Mouse (Mus musculus) MEL (cell line): Measurements from ENCODE around the gene Ovol3. TPM values are rescaled to one million over a fixed set of nuclear protein-coding genes. Genes with fewer than 3 reads are reported as not detected.

Experiments
- DNase-seq: peaks from one replicate; pipeline ENCODE4 v3.0.0; 2011; ENCODE audit warnings: low read depth, low spot score
- H3K27ac ChIP-seq: 2 replicates; pipeline ENCODE4 v1.5.1; 2012; ENCODE audit warnings: low read depth, mild to moderate bottlenecking, control low read depth, low read length, moderate library complexity; ENCODE audit not compliant: control insufficient read depth
- H3K27me3 ChIP-seq, 2 experiments: fragments of 150-350 bp in 1 of 2; sonication (generic) in 1 of 2; 2 replicates each; pipeline ENCODE4 v1.6.1; 2012; ENCODE audit warnings: low read length in 2 of 2, mild to moderate bottlenecking in 2 of 2, improper control_type of control experiment in 1 of 2, moderate library complexity in 1 of 2; ENCODE audit not compliant: insufficient read depth in 2 of 2, control insufficient read depth in 1 of 2
- H3K36me3 ChIP-seq, 2 experiments: 2 replicates each; pipeline ENCODE4 v1.6.1; 2012 to 2014; ENCODE audit warnings: low read length in 2 of 2, improper control_type of control experiment in 1 of 2, inconsistent platforms in 1 of 2, mild to moderate bottlenecking in 1 of 2; ENCODE audit not compliant: insufficient read depth in 2 of 2, control insufficient read depth in 1 of 2
- H3K4me1 ChIP-seq, 2 experiments: fragments of 150-350 bp in 1 of 2; sonication (generic) in 1 of 2; 2 replicates each; pipeline ENCODE4 v1.6.1; 2012; ENCODE audit warnings: low read length in 2 of 2, improper control_type of control experiment in 1 of 2, mild to moderate bottlenecking in 1 of 2; ENCODE audit not compliant: insufficient read depth in 2 of 2, control insufficient read depth in 1 of 2
- H3K4me3 ChIP-seq, 2 experiments: fragments of 150-350 bp in 1 of 2; sonication (generic) in 1 of 2; 2 replicates each; pipeline ENCODE4 v1.5.1; 2012; ENCODE audit warnings: low read depth in 2 of 2, low read length in 2 of 2, mild to moderate bottlenecking in 2 of 2, moderate library complexity in 2 of 2, control low read depth in 1 of 2, improper control_type of control experiment in 1 of 2; ENCODE audit not compliant: control insufficient read depth in 1 of 2, insufficient read depth in 1 of 2
- H3K79me2 ChIP-seq: 2 replicates; pipeline ENCODE4 v1.6.1; 2012; ENCODE audit warnings: mild to moderate bottlenecking, low read length, moderate library complexity; ENCODE audit not compliant: control insufficient read depth, poor library complexity, insufficient read depth
- H3K9ac ChIP-seq: 2 replicates; pipeline ENCODE4 v1.6.1; 2012; ENCODE audit warnings: low read depth, mild to moderate bottlenecking, control low read depth, low read length, moderate library complexity; ENCODE audit not compliant: control insufficient read depth, poor library complexity, severe bottlenecking
- H3K9me3 ChIP-seq: fragments of 150-350 bp; sonication (generic); replicated peaks from 2 replicates; pipeline ENCODE4 v1.6.1; 2012; ENCODE audit warnings: mild to moderate bottlenecking, low read length, improper control_type of control experiment, moderate library complexity; ENCODE audit not compliant: insufficient read depth
- BHLHE40 ChIP-seq: IDR thresholded peaks from 2 replicates; pipeline ENCODE4 v1.6.1; 2012; ENCODE audit warnings: low read depth, mild to moderate bottlenecking, inconsistent platforms, low read length, improper control_type of control experiment, borderline replicate concordance
- CHD2 ChIP-seq: IDR thresholded peaks from 2 replicates; pipeline ENCODE4 v1.6.1; 2011; ENCODE audit warnings: low read length, improper control_type of control experiment
- CTCF ChIP-seq, 3 experiments: IDR thresholded peaks in 2 of 3; conservative IDR thresholded peaks in 1 of 3; 2 replicates each; pipeline ENCODE4 v1.5.1; 2011 to 2012; ENCODE audit warnings: low read length in 3 of 3, low read depth in 2 of 3, mild to moderate bottlenecking in 2 of 3, improper control_type of control experiment in 1 of 3, inconsistent platforms in 1 of 3, mixed read lengths in 1 of 3, moderate library complexity in 1 of 3; ENCODE audit not compliant: control insufficient read depth in 1 of 3, insufficient read depth in 1 of 3, poor library complexity in 1 of 3, severe bottlenecking in 1 of 3
- E2F4 ChIP-seq: IDR thresholded peaks from 2 replicates; pipeline ENCODE4 v1.6.1; 2011; ENCODE audit warnings: low read depth, low read length, improper control_type of control experiment, borderline replicate concordance
- ELF1 ChIP-seq: IDR thresholded peaks from 2 replicates; pipeline ENCODE4 v1.6.1; 2014; ENCODE audit warnings: low read depth, mild to moderate bottlenecking, inconsistent platforms, low read length, improper control_type of control experiment, moderate library complexity
- EP300 ChIP-seq, 2 experiments: IDR thresholded peaks; 2 replicates each; pipeline ENCODE4 v1.6.1; 2011; ENCODE audit warnings: improper control_type of control experiment in 2 of 2, low read length in 2 of 2, low read depth in 1 of 2, mild to moderate bottlenecking in 1 of 2
- ETS1 ChIP-seq: IDR thresholded peaks from 2 replicates; pipeline ENCODE4 v1.6.1; 2012; ENCODE audit warnings: low read depth, mild to moderate bottlenecking, inconsistent platforms, low read length, improper control_type of control experiment, moderate library complexity
- GABPA ChIP-seq: IDR thresholded peaks from 2 replicates; pipeline ENCODE4 v1.6.1; 2012; ENCODE audit warnings: low read depth, mild to moderate bottlenecking, inconsistent platforms, low read length, improper control_type of control experiment, moderate library complexity
- GATA1 ChIP-seq: IDR thresholded peaks from 2 replicates; pipeline ENCODE4 v1.6.1; 2011; ENCODE audit warnings: low read depth, low read length, improper control_type of control experiment
- HCFC1 ChIP-seq: IDR thresholded peaks from 2 replicates; pipeline ENCODE4 v1.6.1; 2012; ENCODE audit warnings: low read depth, mild to moderate bottlenecking, inconsistent platforms, low read length, improper control_type of control experiment, moderate library complexity
- MAFK ChIP-seq: IDR thresholded peaks from 2 replicates; pipeline ENCODE4 v1.6.1; 2011; ENCODE audit warnings: low read depth, mild to moderate bottlenecking, low read length, improper control_type of control experiment, borderline replicate concordance
- MAX ChIP-seq: IDR thresholded peaks from 2 replicates; pipeline ENCODE4 v1.6.1; 2011; ENCODE audit warnings: low read length, improper control_type of control experiment
- MAZ ChIP-seq: IDR thresholded peaks from 2 replicates; pipeline ENCODE4 v1.6.1; 2012; ENCODE audit warnings: low read depth, mild to moderate bottlenecking, inconsistent platforms, low read length, improper control_type of control experiment
- MEF2A ChIP-seq: IDR thresholded peaks from 2 replicates; pipeline ENCODE4 v1.6.1; 2014; ENCODE audit warnings: low read depth, mild to moderate bottlenecking, inconsistent platforms, low read length, improper control_type of control experiment; ENCODE audit not compliant: poor library complexity, insufficient replicate concordance, severe bottlenecking; ENCODE audit errors: extremely low read depth
- MXI1 ChIP-seq: IDR thresholded peaks from 2 replicates; pipeline ENCODE4 v1.6.1; 2011; ENCODE audit warnings: mild to moderate bottlenecking, low read depth, low read length, improper control_type of control experiment
- MYB ChIP-seq: IDR thresholded peaks from 2 replicates; pipeline ENCODE4 v1.6.1; 2011; ENCODE audit warnings: mild to moderate bottlenecking, low read depth, low read length, improper control_type of control experiment
- MYC ChIP-seq: IDR thresholded peaks from 2 replicates; pipeline ENCODE4 v1.6.1; 2011; ENCODE audit warnings: low read depth, mild to moderate bottlenecking, low read length, improper control_type of control experiment, moderate library complexity
- POLR2A ChIP-seq, 2 experiments: IDR thresholded peaks; 2 replicates each; pipeline ENCODE4 v1.6.1; 2011 to 2012; ENCODE audit warnings: low read length in 2 of 2, mild to moderate bottlenecking in 2 of 2, control low read depth in 1 of 2, improper control_type of control experiment in 1 of 2, low read depth in 1 of 2, moderate library complexity in 1 of 2; ENCODE audit not compliant: control insufficient read depth in 1 of 2, insufficient read depth in 1 of 2, poor library complexity in 1 of 2
- RAD21 ChIP-seq: IDR thresholded peaks from 2 replicates; pipeline ENCODE4 v1.6.1; 2011; ENCODE audit warnings: mild to moderate bottlenecking, low read depth, low read length, improper control_type of control experiment
- SIN3A ChIP-seq: IDR thresholded peaks from 2 replicates; pipeline ENCODE4 v1.6.1; 2012; ENCODE audit warnings: low read length, improper control_type of control experiment, inconsistent platforms
- SMC3 ChIP-seq: IDR thresholded peaks from 2 replicates; pipeline ENCODE4 v1.6.1; 2011; ENCODE audit warnings: low read depth, low read length, improper control_type of control experiment
- TAL1 ChIP-seq: IDR thresholded peaks from 2 replicates; pipeline ENCODE4 v1.6.1; 2012; ENCODE audit warnings: mild to moderate bottlenecking, inconsistent platforms, low read length, moderate library complexity, mixed read lengths
- TBP ChIP-seq: IDR thresholded peaks from 2 replicates; pipeline ENCODE4 v1.8.0; 2011; ENCODE audit warnings: low read depth, low read length, improper control_type of control experiment
- UBTF ChIP-seq: IDR thresholded peaks from 2 replicates; pipeline ENCODE4 v1.6.1; 2012; ENCODE audit warnings: low read depth, mild to moderate bottlenecking, inconsistent platforms, low read length, improper control_type of control experiment, moderate library complexity, borderline replicate concordance; ENCODE audit not compliant: insufficient read depth
- USF2 ChIP-seq, 2 experiments: IDR thresholded peaks; 2 replicates each; pipeline ENCODE4 v1.6.1; 2011 to 2012; ENCODE audit warnings: improper control_type of control experiment in 2 of 2, low read length in 2 of 2, borderline replicate concordance in 1 of 2, inconsistent platforms in 1 of 2, low read depth in 1 of 2, mild to moderate bottlenecking in 1 of 2; ENCODE audit not compliant: insufficient read depth in 1 of 2
- ZC3H11A ChIP-seq: IDR thresholded peaks from 2 replicates; pipeline ENCODE4 v1.6.1; 2012; ENCODE audit warnings: low read depth, mild to moderate bottlenecking, inconsistent platforms, low read length, improper control_type of control experiment
- ZKSCAN1 ChIP-seq: IDR thresholded peaks from 2 replicates; pipeline ENCODE4 v1.6.1; 2012; ENCODE audit warnings: low read depth, mild to moderate bottlenecking, inconsistent platforms, low read length, improper control_type of control experiment, moderate library complexity
- ZNF384 ChIP-seq: IDR thresholded peaks from 2 replicates; pipeline ENCODE4 v1.6.1; 2012; ENCODE audit warnings: low read depth, mild to moderate bottlenecking, inconsistent platforms, low read length, improper control_type of control experiment
- polyA plus RNA-seq, 2 experiments: library from polyadenylated mRNA; stranded (reverse) in 1 of 2; unstranded in 1 of 2; fragments of >175 nt in 1 of 2; fragments of >200 nt in 1 of 2; gene quantifications; 2 replicates each; pipeline versions ENCODE4 v1.2.1 to v1.2.4; 2012; ENCODE audit warnings: low replicate concordance in 2 of 2, low read depth in 1 of 2; ENCODE audit not compliant: insufficient read length in 2 of 2, insufficient read depth in 1 of 2, missing spikeins in 1 of 2
- total RNA-seq: library from RNA; depleted of rRNA; stranded (reverse); fragments of 300-350 nt; gene quantifications from 2 replicates; pipeline ENCODE4 v1.2.3, GENCODE M21; 2012

Ovol3 gene
- total and polyA plus RNA-seq, 3 experiments = 0.17 TPM; not detected in 2

GRCm38 (mm10) chr7:30265935-30266334 lies 30.4 kb upstream of the Ovol3 start:
- no peaks in the 10 kb centered on the region for H3K4me1 ChIP-seq
- H3K79me2 ChIP-seq = no peaks in the 10 kb centered on the region
- TF ChIP-seq CHD2 = no peak
- TF ChIP-seq UBTF = no peak
- no peak for TF ChIP-seq ELF1
- TF ChIP-seq SIN3A = no peak
- TF ChIP-seq POLR2A (IDR thresholded peaks at IDR 0.05; ENCODE audit: control insufficient read depth in 1 of 2, insufficient read depth in 1 of 2, low read depth in 1 of 2, low read length in 2 of 2, poor library complexity in 1 of 2) = no peak
- no peak for TF ChIP-seq MAX
- TF ChIP-seq MYC = no peak
- TF ChIP-seq GATA1 = no peak
- TF ChIP-seq BHLHE40 = no peak
- no peak for TF ChIP-seq E2F4
- no peak for TF ChIP-seq USF2 (IDR thresholded peaks at IDR 0.05; ENCODE audit: borderline replicate concordance in 1 of 2, insufficient read depth in 1 of 2, low read depth in 1 of 2, low read length in 2 of 2)
- no peak for TF ChIP-seq ZKSCAN1
- no peak for TF ChIP-seq TBP
- no peak for TF ChIP-seq HCFC1
- no peak for TF ChIP-seq MAFK
- no peak for TF ChIP-seq EP300 (IDR thresholded peaks at IDR 0.05; ENCODE audit: low read depth in 1 of 2, low read length in 2 of 2)
- TF ChIP-seq, all 39 proteins: peak for 0
- Histone ChIP-seq H3K9ac (no peak overlapping the region), H3K4me3 (no peak overlapping the region), H3K9me3 (no peaks in the 10 kb centered on the region), H3K27me3 (no peaks in the 10 kb centered on the region), H3K27ac (no peak overlapping the region), H3K36me3 (no peaks in the 10 kb centered on the region)
- no peak for DNase-seq

DNA sequence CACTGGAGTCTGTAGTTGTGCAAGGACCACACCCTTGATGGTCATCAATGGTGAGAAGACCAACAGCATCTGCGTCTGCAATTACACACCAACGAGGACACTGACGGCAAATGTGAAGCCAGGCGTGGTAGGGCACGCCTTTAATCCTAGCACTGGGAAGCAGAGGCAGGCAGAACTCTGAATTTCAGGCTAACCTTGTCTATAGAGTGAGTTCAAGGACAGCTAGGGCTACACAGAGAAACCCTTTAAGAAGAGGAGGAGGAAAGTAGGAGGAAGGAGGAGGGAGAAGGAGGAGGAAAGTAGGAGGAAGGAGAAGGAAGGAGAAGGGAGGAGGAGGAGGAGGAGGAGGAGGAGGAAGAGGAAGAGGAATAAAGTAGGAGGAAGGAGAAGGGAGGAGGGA lies 30.0 kb upstream of the Ovol3 start:
- H3K27ac ChIP-seq = no peak overlapping the region
- TF ChIP-seq CTCF (IDR thresholded peaks at IDR 0.05 in 2 of 3, conservative IDR thresholded peaks at IDR 0.05 in 1 of 3; ENCODE audit: control insufficient read depth in 1 of 3, insufficient read depth in 1 of 3, low read depth in 2 of 3, low read length in 3 of 3, poor library complexity in 1 of 3, severe bottlenecking in 1 of 3) (no peak), GABPA (no peak), TAL1 (no peak), ZNF384 (no peak), SMC3 (no peak), ZC3H11A (no peak), MAZ (no peak), MYB (no peak), USF2 (IDR thresholded peaks at IDR 0.05; ENCODE audit: borderline replicate concordance in 1 of 2, insufficient read depth in 1 of 2, low read depth in 1 of 2, low read length in 2 of 2) (no peak), MXI1 (no peak), HCFC1 (no peak), RAD21 (no peak), EP300 (IDR thresholded peaks at IDR 0.05; ENCODE audit: low read depth in 1 of 2, low read length in 2 of 2) (no peak), ETS1 (no peak), MEF2A (no peak)
- H3K9me3 ChIP-seq = no peaks in the 10 kb centered on the region
- H3K79me2 ChIP-seq = no peaks in the 10 kb centered on the region
- H3K4me1 ChIP-seq = no peaks in the 10 kb centered on the region
- H3K27me3 ChIP-seq = no peaks in the 10 kb centered on the region
- H3K36me3 ChIP-seq = no peaks in the 10 kb centered on the region
- no peak overlapping the region for H3K4me3 ChIP-seq
- no peak for DNase-seq
- no peak overlapping the region for H3K9ac ChIP-seq
